Mouse (Mus musculus) embryonic facial prominence, embryonic 14.5 days (tissue): ENCODE data around the gene Vmn1r239-ps. TPM values are rescaled to one million over a fixed set of nuclear protein-coding genes. Genes with fewer than 3 reads are reported as not detected.
A peak's percentile ranks its signal among the peaks of the same experiment; 100 is the strongest.
"Not testable (repeated sequence)": the region's sequence is repeated elsewhere in the genome, so short reads cannot be mapped to it uniquely, and the experiment has no call there.

Source experiments
- ATAC-seq: fragments of 200-750 bp; cut with Nextera tagmentation; 2 replicates; pipeline ENCODE4 v1.8.0; 2017; ENCODE audit warnings: low read depth, moderate number of reproducible peaks, moderate TSS enrichment
- DNase-seq: peaks from one replicate; pipeline ENCODE4 v3.0.0-alpha.2; 2015; ENCODE audit warnings: low spot score
- H3K27ac ChIP-seq: fragments of 300-500 bp; sonication (generic); replicated peaks from 2 replicates; pipeline ENCODE4 v1.5.1; 2014; ENCODE audit warnings: low read depth, mild to moderate bottlenecking, low read length, moderate library complexity
- H3K27me3 ChIP-seq: fragments of 300-500 bp; sonication (generic); replicated peaks from 2 replicates; pipeline ENCODE4 v1.6.1; 2014; ENCODE audit warnings: low read length; ENCODE audit not compliant: control insufficient read depth, insufficient read depth
- H3K36me3 ChIP-seq: fragments of 300-500 bp; sonication (generic); 2 replicates; pipeline ENCODE4 v1.6.1; 2014; ENCODE audit warnings: low read length, mixed read lengths; ENCODE audit not compliant: control insufficient read depth, insufficient read depth
- H3K4me1 ChIP-seq: fragments of 300-500 bp; sonication (generic); 2 replicates; pipeline ENCODE4 v1.6.1; 2014; ENCODE audit warnings: antibody characterized with exemption, low read length; ENCODE audit not compliant: control insufficient read depth, insufficient read depth
- H3K4me2 ChIP-seq: fragments of 300-500 bp; sonication (generic); 2 replicates; pipeline ENCODE4 v1.6.1; 2014; ENCODE audit warnings: low read depth, mild to moderate bottlenecking, low read length, moderate library complexity, mixed read lengths
- H3K4me3 ChIP-seq: fragments of 300-500 bp; sonication (generic); 2 replicates; pipeline ENCODE4 v1.5.1; 2014; ENCODE audit warnings: low read depth, mild to moderate bottlenecking, low read length
- H3K9ac ChIP-seq: fragments of 300-500 bp; sonication (generic); 2 replicates; pipeline ENCODE4 v1.6.1; 2014; ENCODE audit warnings: low read depth, mild to moderate bottlenecking, low read length, moderate library complexity, mixed read lengths
- H3K9me3 ChIP-seq: fragments of 300-500 bp; sonication (generic); 2 replicates; pipeline ENCODE4 v1.6.1; 2016; ENCODE audit warnings: low read length; ENCODE audit not compliant: control insufficient read depth
- WGBS: fragments of 180-500 bp; shearing (Covaris S2); extraction: QIAGEN DNeasy Blood & Tissue Kit; methylation state at CpG from one replicate; pipeline ENCODE4 v1.1.7; 2014; 5-methylcytosine and 5-hydroxymethylcytosine counted together
- polyA plus RNA-seq: library from polyadenylated mRNA; unstranded; fragments of >200 nt; fragmentation: Nextera tagmentation; extraction: Ambion mirVana; gene quantifications from 2 replicates; pipeline ENCODE4 v1.2.1, GENCODE M21; 2014

Gene Vmn1r239-ps
- polyA plus RNA-seq, result not detected in 2 replicates

GRCm38 (mm10) chrX:147453610-147454009, at the start of gene Vmn1r239-ps:
Gene Vmn1r239-ps (minus strand): TSS chrX:147453710.
- H3K36me3 ChIP-seq, H3K4me2 ChIP-seq, DNase-seq, H3K4me1 ChIP-seq, H3K4me3 ChIP-seq, ATAC-seq, H3K27me3 ChIP-seq, H3K9ac ChIP-seq, H3K9me3 ChIP-seq, H3K27ac ChIP-seq: not testable (repeated sequence)
- WGBS, result 76% methylated on average over 1 of the region's 1 CpGs

DNA sequence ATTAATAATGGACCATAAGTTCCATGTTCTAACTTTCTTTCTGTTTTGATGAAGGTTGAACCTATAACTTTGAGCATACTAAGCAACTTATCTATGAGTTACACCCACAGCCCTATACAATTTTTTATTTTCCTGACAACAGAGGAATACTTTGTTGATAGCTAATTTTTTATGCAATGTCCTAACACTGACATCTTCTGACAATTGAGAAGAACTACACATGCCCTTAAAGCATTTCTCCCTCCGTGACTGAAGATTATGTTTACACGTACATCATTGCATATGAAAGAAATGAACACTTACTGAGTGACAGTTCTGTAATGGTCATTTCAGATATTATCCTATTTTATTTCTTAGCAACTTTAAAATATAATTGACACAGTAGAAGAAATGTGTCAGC, 36.0 kb upstream of the Vmn1r239-ps start:
- DNase-seq (peak; percentile 5), ATAC-seq (no peak)
- H3K9ac ChIP-seq, result no peak overlapping the region
- H3K27ac ChIP-seq, result no peak overlapping the region
- no peaks in the 10 kb centered on the region for H3K9me3 ChIP-seq
- H3K4me1 ChIP-seq, result no peaks in the 10 kb centered on the region
- 61% methylated on average over 2 of the region's 2 CpGs for WGBS
- H3K27me3 ChIP-seq, result no peaks in the 10 kb centered on the region
- H3K36me3 ChIP-seq, result no peaks in the 10 kb centered on the region
- no peak overlapping the region for H3K4me3 ChIP-seq
- no peak overlapping the region for H3K4me2 ChIP-seq

DNA sequence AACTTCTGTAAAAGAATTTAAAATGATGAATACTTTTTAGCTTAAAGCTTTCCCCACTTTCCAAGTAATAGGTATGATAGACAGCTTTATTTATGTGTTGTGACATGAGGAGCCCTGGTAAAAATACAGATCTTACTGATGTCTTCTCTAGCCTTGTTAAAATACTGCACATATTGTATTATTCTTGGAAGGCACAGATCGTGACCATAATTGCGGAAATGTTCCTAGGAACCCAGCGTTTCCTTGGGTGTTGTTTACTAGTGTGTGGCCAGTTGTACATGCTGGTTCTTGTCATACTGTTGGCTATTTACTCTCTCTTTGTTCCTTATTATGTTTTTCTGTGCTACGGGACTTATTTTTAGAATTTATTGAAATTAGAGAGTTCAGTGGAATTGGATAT, 10.1 kb downstream of the Vmn1r239-ps start:
- Histone ChIP-seq H3K36me3 (no peaks in the 10 kb centered on the region), H3K9me3 (no peaks in the 10 kb centered on the region), H3K4me1 (no peaks in the 10 kb centered on the region), H3K27ac (no peak overlapping the region), H3K9ac (no peak overlapping the region), H3K4me2 (no peak overlapping the region), H3K27me3 (no peaks in the 10 kb centered on the region), H3K4me3 (no peak overlapping the region)
- DNase-seq (no peak), ATAC-seq (no peak)
- WGBS, result 81% methylated on average over 4 of the region's 4 CpGs

DNA sequence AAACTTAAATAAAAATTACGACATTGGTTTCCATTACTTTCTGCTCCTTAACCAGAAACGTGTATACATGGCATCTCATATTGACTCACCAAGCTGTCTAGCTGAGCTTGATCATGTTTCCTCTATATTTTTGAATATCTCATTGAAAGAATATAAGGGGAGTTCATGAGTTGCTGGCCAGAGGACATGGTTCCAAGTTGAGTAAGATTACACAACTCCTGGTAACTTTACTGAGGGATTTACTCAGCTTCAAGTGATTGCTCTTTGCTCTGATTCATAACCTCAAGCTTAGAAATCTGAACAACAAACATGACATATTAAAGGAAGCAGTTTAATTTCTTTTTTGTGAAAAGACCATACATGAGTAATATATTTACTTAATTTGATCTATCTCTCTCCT, 18.1 kb downstream of the Vmn1r239-ps start:
- Histone ChIP-seq H3K4me1 (no peaks in the 10 kb centered on the region), H3K27ac (no peak overlapping the region), H3K9ac (no peak overlapping the region), H3K4me2 (no peak overlapping the region), H3K4me3 (no peak overlapping the region), H3K27me3 (no peaks in the 10 kb centered on the region), H3K9me3 (no peaks in the 10 kb centered on the region), H3K36me3 (no peaks in the 10 kb centered on the region)
- WGBS, result 80% methylated on average over 2 of the region's 2 CpGs
- DNase-seq, result no peak
- ATAC-seq, result no peak

DNA sequence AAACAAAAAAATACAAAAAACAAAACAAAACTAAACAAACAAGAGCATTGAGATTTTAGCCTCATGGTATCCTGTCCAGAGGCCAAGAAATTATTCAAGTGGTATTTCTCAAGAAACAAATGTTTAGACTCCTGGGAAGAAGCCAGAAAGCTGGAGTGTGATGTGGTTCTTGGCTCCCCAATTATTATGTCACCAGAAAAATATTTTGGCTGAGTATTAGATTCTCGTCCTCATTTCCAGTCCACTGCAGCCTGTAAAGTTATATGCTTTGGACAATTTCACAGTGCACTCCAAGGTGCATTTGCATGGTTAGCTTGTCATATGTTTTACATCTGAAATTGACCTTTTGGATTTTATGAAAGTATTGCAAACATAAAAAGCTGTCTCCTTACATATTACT, 23.8 kb downstream of the Vmn1r239-ps start:
- DNase-seq, result peak; percentile 87

GRCm38 (mm10) chrX:147429129-147429528, 24.4 kb downstream of the Vmn1r239-ps start, which contains the start of gene Il13ra2:
Gene Il13ra2 (minus strand): TSS chrX:147429192.
- no peak within 1 kb of the TSS for H3K27ac ChIP-seq
- H3K4me1 ChIP-seq, result no peaks in the 10 kb centered on the region
- 47% methylated on average over 1 of the region's 1 CpGs for WGBS
- H3K4me2 ChIP-seq, result no peak within 1 kb of the TSS
- DNase-seq (no peak), ATAC-seq (no peak)
- H3K4me3 ChIP-seq, result no peak within 1 kb of the TSS
- H3K36me3 ChIP-seq, result no peaks in the 10 kb centered on the region
- H3K27me3 ChIP-seq, result no peaks in the 10 kb centered on the region
- H3K9ac ChIP-seq, result no peak within 1 kb of the TSS
- H3K9me3 ChIP-seq, result no peaks in the 10 kb centered on the region

More for the DNA sequence above, 23.8 kb downstream of the Vmn1r239-ps start:
- Histone ChIP-seq H3K36me3 (no peaks in the 10 kb centered on the region), H3K4me2 (no peak overlapping the region), H3K9me3 (no peaks in the 10 kb centered on the region), H3K27ac (no peak overlapping the region), H3K27me3 (no peaks in the 10 kb centered on the region), H3K4me1 (no peaks in the 10 kb centered on the region), H3K4me3 (no peak overlapping the region), H3K9ac (no peak overlapping the region)
- ATAC-seq, result peak; percentile 76; the same call in 1 of the 2 replicates
- WGBS, result 38% methylated on average over 1 of the region's 1 CpGs

Other genes with a start within 250 kb of the Vmn1r239-ps start
- gene Il13ra2, start 24.5 kb downstream of the Vmn1r239-ps start, polyA plus RNA-seq, result 0.26 and 0.32 TPM in 2 replicates
- 8.1 and 9.3 TPM in 2 replicates for gene Lrch2, start 100.4 kb upstream of the Vmn1r239-ps start, polyA plus RNA-seq